Mouse (Mus musculus) ovary, postnatal 10 days (tissue): ENCODE data around the gene Fis1.
"Not testable (repeated sequence)": the region's sequence is repeated elsewhere in the genome, so short reads cannot be mapped to it uniquely, and the experiment has no call there.

ENCODE experiments used
- DNase-seq: peaks from one replicate; pipeline ENCODE4 v3.0.0; 2022; ENCODE audit warnings: low spot score

Gene Fis1

GRCm38 (mm10) chr5:136953015-136953414 lies at the start of gene Fis1:
TSS of gene Fis1 (plus strand) at chr5:136953275.
- peak; percentile 82 for DNase-seq

- DNase-seq: no peak
These were observed 48.5 kb upstream of the Fis1 start for GRCm38 (mm10) chr5:136904621-136905020.

- DNase-seq: no peak
These were observed 47.4 kb upstream of the Fis1 start for GRCm38 (mm10) chr5:136905630-136906029.

- no peak for DNase-seq
These were observed 45.5 kb upstream of the Fis1 start for GRCm38 (mm10) chr5:136907587-136907986.

- DNase-seq: peak; percentile 91
These were observed 44.9 kb upstream of the Fis1 start, which contains the start of gene Ift22 for GRCm38 (mm10) chr5:136907991-136908857. TSS of gene Ift22 (plus strand) at chr5:136908150.

- DNase-seq: no peak
These were observed 38.9 kb upstream of the Fis1 start for GRCm38 (mm10) chr5:136914183-136914582.

GRCm38 (mm10) chr5:136917613-136918242 lies 35.3 kb upstream of the Fis1 start:
- no peak for DNase-seq

GRCm38 (mm10) chr5:136918655-136919472 lies 34.2 kb upstream of the Fis1 start:
- peak; percentile 38 for DNase-seq

- no peak for DNase-seq
These were observed 33.4 kb upstream of the Fis1 start for GRCm38 (mm10) chr5:136919546-136920301.

GRCm38 (mm10) chr5:136922830-136923229 lies 30.2 kb upstream of the Fis1 start:
- DNase-seq: no peak

- DNase-seq: no peak
These were observed 29.2 kb upstream of the Fis1 start for GRCm38 (mm10) chr5:136923751-136924478.

- peak; percentile 60 for DNase-seq
These were observed 24.0 kb upstream of the Fis1 start for GRCm38 (mm10) chr5:136929073-136929472.

GRCm38 (mm10) chr5:136931896-136932295 lies 21.2 kb upstream of the Fis1 start:
- no peak for DNase-seq

GRCm38 (mm10) chr5:136932956-136933355 lies 20.1 kb upstream of the Fis1 start:
- no peak for DNase-seq

GRCm38 (mm10) chr5:136933930-136934329 lies 19.1 kb upstream of the Fis1 start:
- DNase-seq: no peak

GRCm38 (mm10) chr5:136935905-136936695 lies 17.0 kb upstream of the Fis1 start:
- DNase-seq: no peak

- DNase-seq: no peak
These were observed 16.3 kb upstream of the Fis1 start for GRCm38 (mm10) chr5:136936750-136937149.

GRCm38 (mm10) chr5:136937621-136938020 lies 15.5 kb upstream of the Fis1 start:
- no peak for DNase-seq

GRCm38 (mm10) chr5:136939284-136939683 lies 13.8 kb upstream of the Fis1 start:
- DNase-seq: no peak

GRCm38 (mm10) chr5:136940029-136940428 lies 13.0 kb upstream of the Fis1 start:
- DNase-seq: not testable (repeated sequence)
